Mouse (Mus musculus): ENCODE results near the gene Ptpn3.
A peak's percentile ranks its signal among the peaks of the same experiment; 100 is the strongest.
"Not testable (repeated sequence)": the region's sequence is repeated elsewhere in the genome, so short reads cannot be mapped to it uniquely, and the experiment has no call there.

Gene Ptpn3

GRCm38 (mm10) chr4:57299701-57300468 is 1.8 kb downstream of the Ptpn3 start:
- no peak for DNase-seq (ENCODE audit: extremely low spot score, low read depth, low spot score)

- DNase-seq (ENCODE audit: extremely low spot score, low read depth, low spot score): no peak
Observed at GRCm38 (mm10) chr4:57299308-57299700, 2.3 kb downstream of the Ptpn3 start.

GRCm38 (mm10) chr4:57298181-57298580 is 3.5 kb downstream of the Ptpn3 start:
- no peak for DNase-seq (ENCODE audit: extremely low spot score, low read depth, low spot score)

- no peak for DNase-seq (ENCODE audit: extremely low spot score, low read depth, low spot score)
Observed at GRCm38 (mm10) chr4:57294971-57295656, 6.5 kb downstream of the Ptpn3 start.

GRCm38 (mm10) chr4:57292670-57293069 is 9.0 kb downstream of the Ptpn3 start:
- DNase-seq (ENCODE audit: extremely low spot score, low read depth, low spot score): no peak

- DNase-seq (ENCODE audit: extremely low spot score, low read depth, low spot score): no peak
Observed at GRCm38 (mm10) chr4:57290049-57290448, 11.6 kb downstream of the Ptpn3 start.

- DNase-seq (ENCODE audit: extremely low spot score, low read depth, low spot score): no peak
Observed at GRCm38 (mm10) chr4:57287808-57288207, 13.8 kb downstream of the Ptpn3 start.

- DNase-seq (ENCODE audit: extremely low spot score, low read depth, low spot score): no peak
Observed at GRCm38 (mm10) chr4:57285251-57285650, 16.4 kb downstream of the Ptpn3 start.

GRCm38 (mm10) chr4:57283189-57283588 is 18.4 kb downstream of the Ptpn3 start:
- no peak for DNase-seq (ENCODE audit: extremely low spot score, low read depth, low spot score)

GRCm38 (mm10) chr4:57282630-57283029 is 19.0 kb downstream of the Ptpn3 start:
- DNase-seq (ENCODE audit: extremely low spot score, low read depth, low spot score): no peak

- no peak for DNase-seq (ENCODE audit: extremely low spot score, low read depth, low spot score)
Observed at GRCm38 (mm10) chr4:57282179-57282578, 19.5 kb downstream of the Ptpn3 start.

- no peak for DNase-seq (ENCODE audit: extremely low spot score, low read depth, low spot score)
Observed at GRCm38 (mm10) chr4:57280888-57281287, 20.7 kb downstream of the Ptpn3 start.

GRCm38 (mm10) chr4:57279229-57279628 is 22.4 kb downstream of the Ptpn3 start:
- no peak for DNase-seq (ENCODE audit: extremely low spot score, low read depth, low spot score)

- no peak for DNase-seq (ENCODE audit: extremely low spot score, low read depth, low spot score)
Observed at GRCm38 (mm10) chr4:57278812-57279211, 22.8 kb downstream of the Ptpn3 start.

- no peak for DNase-seq (ENCODE audit: extremely low spot score, low read depth, low spot score)
Observed at GRCm38 (mm10) chr4:57277671-57278070, 24.0 kb downstream of the Ptpn3 start.

GRCm38 (mm10) chr4:57275116-57275743 is 26.4 kb downstream of the Ptpn3 start:
- DNase-seq (ENCODE audit: extremely low spot score, low read depth, low spot score): peak; percentile 64

GRCm38 (mm10) chr4:57273532-57274502 is 27.8 kb downstream of the Ptpn3 start:
- DNase-seq (ENCODE audit: extremely low spot score, low read depth, low spot score): no peak

GRCm38 (mm10) chr4:57270991-57271390 is 30.6 kb downstream of the Ptpn3 start:
- DNase-seq (ENCODE audit: extremely low spot score, low read depth, low spot score): no peak

- not testable (repeated sequence) for DNase-seq (ENCODE audit: extremely low spot score, low read depth, low spot score)
Observed at GRCm38 (mm10) chr4:57270489-57270888, 31.1 kb downstream of the Ptpn3 start.

GRCm38 (mm10) chr4:57269344-57269743 is 32.3 kb downstream of the Ptpn3 start:
- DNase-seq (ENCODE audit: extremely low spot score, low read depth, low spot score): no peak

- no peak for DNase-seq (ENCODE audit: extremely low spot score, low read depth, low spot score)
Observed at GRCm38 (mm10) chr4:57268330-57268729, 33.3 kb downstream of the Ptpn3 start.
